Mouse (Mus musculus) macrophage (primary cell): ENCODE data around the gene Gm21969. TPM values are rescaled to one million over a fixed set of nuclear protein-coding genes. Genes with fewer than 3 reads are reported as not detected.

ENCODE experiments used
- H3K27ac ChIP-seq: fragments of 350-480 bp; formaldehyde crosslinking; 2 replicates; pipeline ENCODE4 v1.9.0; 2021
- H3K36me3 ChIP-seq: fragments of 350-480 bp; formaldehyde crosslinking; 2 replicates; pipeline ENCODE4 v1.9.0; 2021; ENCODE audit errors: inconsistent target
- H3K4me3 ChIP-seq: fragments of 350-480 bp; formaldehyde crosslinking; 2 replicates; pipeline ENCODE4 v1.9.0; 2021; ENCODE audit errors: inconsistent target
- H3K79me2 ChIP-seq: fragments of 350-480 bp; formaldehyde crosslinking; 2 replicates; pipeline ENCODE4 v1.9.0; 2021; ENCODE audit errors: inconsistent target
- whole genome bisulfite sequencing: methylation state at CpG from one replicate; pipeline ENCODE4 v1.1.7; 2026; ENCODE audit warnings: inconsistent platforms; ENCODE audit not compliant: missing documents; 5-methylcytosine and 5-hydroxymethylcytosine counted together
- polyA plus RNA-seq: library from polyadenylated mRNA; stranded (reverse); fragments of 250-400 nt; gene quantifications from 3 replicates; pipeline ENCODE4 v1.2.4, GENCODE M21; 2018; ENCODE audit warnings: inconsistent platforms

Gm21969 gene
- polyA plus RNA-seq, 1 experiment from 2014 or later = not detected

DNA sequence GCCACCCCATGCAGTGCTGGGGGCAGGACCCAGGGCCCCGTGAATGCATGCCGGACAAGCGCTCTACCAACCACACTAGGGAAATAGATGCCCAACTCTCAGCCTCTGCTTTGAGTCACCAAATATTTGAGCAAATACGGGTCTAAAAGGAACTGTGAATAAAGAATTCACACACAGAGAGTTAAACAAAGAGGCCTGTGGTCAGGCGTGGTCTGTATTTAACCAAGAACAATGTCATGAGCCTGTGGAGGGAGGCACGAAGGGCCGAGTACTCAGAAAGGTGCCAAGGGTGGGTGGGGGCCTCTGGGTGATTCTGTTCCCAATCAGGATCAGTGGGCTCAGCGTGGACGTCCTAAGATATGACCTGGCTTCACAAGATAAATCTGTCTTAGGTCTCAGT is 85.1 kb downstream of the Gm21969 start:
- Histone ChIP-seq H3K36me3 (no peaks in the 10 kb centered on the region), H3K79me2 (no peaks in the 10 kb centered on the region), H3K4me3 (no peak overlapping the region), H3K27ac (no peak overlapping the region)
- WGBS = 62% methylated on average over 9 of the region's 9 CpGs

DNA sequence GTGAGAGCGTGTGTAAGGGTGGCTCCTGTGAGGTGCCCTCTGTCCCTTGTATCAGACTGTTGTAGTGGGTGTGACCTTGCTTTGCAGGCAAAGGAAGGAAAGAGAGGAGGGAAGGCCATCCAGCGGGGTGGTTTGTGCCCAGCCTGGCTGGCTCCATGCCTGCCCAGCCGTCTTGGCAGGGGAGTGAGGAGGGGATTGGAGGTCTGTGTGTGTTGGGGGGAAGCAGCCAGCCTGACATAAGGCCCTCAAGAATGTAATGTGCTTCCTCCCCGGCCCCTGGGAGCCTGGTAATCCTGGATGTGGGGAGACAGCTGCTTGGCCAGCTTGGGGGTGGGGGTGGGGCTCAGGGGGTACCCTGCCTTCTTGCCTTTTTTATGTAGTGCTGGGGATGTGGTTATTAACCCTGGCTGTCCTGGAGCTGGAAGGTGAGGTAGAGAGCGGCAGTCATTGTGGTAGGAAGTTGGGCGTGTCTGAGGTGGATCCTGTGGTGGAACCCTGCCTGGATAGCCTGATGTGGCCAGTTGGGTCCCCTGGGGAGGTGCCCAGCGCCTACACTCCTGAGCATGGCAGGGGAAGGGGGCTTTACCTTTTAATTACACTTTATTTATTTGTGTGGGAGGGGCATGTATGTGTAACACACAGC is 86.8 kb downstream of the Gm21969 start:
- WGBS = under 1% methylated on average over 7 of the region's 7 CpGs
- H3K79me2 ChIP-seq = no peaks in the 10 kb centered on the region
- H3K27ac ChIP-seq = no peak overlapping the region
- H3K4me3 ChIP-seq = no peak overlapping the region
- no peaks in the 10 kb centered on the region for H3K36me3 ChIP-seq

DNA sequence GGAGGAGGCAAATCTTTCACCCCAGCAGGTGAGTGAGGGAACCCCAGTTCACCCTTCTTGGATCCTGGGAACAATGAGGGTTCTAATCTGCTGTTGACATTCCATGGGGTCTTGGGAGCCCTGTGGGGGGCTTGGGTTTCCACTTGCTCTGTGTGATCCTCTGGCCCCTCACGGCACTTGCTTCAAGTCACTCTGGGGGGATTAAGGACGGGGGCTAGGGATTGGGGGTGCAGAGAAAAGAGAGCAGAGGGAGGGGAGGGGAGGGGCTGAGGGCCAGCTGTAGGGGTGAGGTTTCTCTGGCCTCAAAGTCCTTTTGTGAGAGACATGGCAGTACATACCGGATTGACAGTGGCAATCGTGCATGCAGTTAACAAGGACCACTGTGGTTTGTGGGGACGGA is 90.3 kb downstream of the Gm21969 start:
- H3K36me3 ChIP-seq = no peaks in the 10 kb centered on the region
- H3K27ac ChIP-seq = no peak overlapping the region
- H3K4me3 ChIP-seq = no peak overlapping the region
- H3K79me2 ChIP-seq = no peaks in the 10 kb centered on the region
- WGBS = 52% methylated on average over 3 of the region's 5 CpGs

DNA sequence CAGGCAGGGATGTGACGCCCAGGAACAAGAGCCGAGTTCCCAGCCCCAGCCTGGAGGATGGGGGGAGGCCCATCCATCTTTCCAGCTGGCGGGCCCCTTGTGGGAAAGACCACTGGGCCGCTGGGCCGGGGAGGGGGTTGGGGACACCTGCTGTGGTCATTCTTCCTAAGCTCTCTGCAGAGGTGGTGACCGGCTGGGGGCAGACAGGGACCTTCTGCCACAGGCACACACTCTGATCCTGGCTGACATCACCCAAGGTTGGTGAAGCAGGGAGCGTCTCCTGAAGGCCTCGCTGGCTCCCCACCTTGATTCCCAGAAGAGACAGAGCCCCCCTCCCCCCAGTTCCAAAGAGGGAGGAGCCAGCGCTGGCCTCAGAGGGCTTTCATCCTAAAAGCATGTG is 94.8 kb downstream of the Gm21969 start:
- Histone ChIP-seq H3K4me3 (no peak overlapping the region), H3K27ac (no peak overlapping the region)
- 23% methylated on average over 9 of the region's 9 CpGs for WGBS

DNA sequence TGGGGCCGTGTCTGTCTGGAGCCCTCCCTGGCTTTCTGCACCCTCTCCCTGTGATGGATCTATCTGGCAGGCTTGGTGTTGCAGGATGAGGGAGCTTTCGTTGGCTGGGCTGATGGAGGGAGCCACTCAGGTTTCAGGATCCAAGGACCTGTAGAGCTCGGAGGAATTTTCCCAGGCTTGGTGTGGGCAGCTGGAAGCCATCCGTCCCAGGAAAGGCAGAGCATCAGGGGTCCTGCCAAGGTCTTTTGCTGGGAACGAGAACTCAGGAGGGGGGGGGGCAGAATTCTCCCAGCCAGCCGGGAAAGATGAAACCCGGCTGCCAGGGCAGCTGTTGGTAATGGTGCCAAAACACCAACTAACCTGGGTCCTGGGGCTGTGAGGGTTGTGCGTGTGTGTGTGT is 95.6 kb downstream of the Gm21969 start:
- Histone ChIP-seq H3K79me2 (no peaks in the 10 kb centered on the region), H3K27ac (no peak overlapping the region), H3K36me3 (no peaks in the 10 kb centered on the region), H3K4me3 (no peak overlapping the region)
- 88% methylated on average over 8 of the region's 8 CpGs for WGBS

More for the DNA sequence above, 94.8 kb downstream of the Gm21969 start:
- no peaks in the 10 kb centered on the region for H3K36me3 ChIP-seq
- H3K79me2 ChIP-seq = no peaks in the 10 kb centered on the region

DNA sequence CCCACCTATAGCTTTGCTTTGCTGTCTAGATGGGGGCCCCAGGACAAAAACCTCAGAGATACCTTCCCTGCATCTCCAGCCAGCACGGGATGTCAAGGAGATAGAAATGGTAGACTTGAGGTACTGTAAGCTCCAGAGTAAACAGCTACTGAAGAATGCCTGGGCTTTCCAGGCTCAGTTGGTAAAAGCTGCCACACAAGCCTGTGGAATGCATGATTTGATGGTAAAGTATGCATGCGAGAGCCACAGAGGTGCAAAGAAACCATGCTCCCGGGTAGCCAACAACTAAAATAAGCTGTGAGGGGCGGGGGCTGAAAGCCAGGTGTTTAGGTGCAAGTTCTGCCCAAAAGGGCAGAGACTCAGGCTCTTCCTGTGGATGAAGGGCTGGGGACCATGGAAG is 99.9 kb downstream of the Gm21969 start:
- no peaks in the 10 kb centered on the region for H3K36me3 ChIP-seq
- no peak overlapping the region for H3K27ac ChIP-seq
- no peak overlapping the region for H3K4me3 ChIP-seq
- WGBS = 52% methylated on average over 4 of the region's 4 CpGs
- H3K79me2 ChIP-seq = no peaks in the 10 kb centered on the region

DNA sequence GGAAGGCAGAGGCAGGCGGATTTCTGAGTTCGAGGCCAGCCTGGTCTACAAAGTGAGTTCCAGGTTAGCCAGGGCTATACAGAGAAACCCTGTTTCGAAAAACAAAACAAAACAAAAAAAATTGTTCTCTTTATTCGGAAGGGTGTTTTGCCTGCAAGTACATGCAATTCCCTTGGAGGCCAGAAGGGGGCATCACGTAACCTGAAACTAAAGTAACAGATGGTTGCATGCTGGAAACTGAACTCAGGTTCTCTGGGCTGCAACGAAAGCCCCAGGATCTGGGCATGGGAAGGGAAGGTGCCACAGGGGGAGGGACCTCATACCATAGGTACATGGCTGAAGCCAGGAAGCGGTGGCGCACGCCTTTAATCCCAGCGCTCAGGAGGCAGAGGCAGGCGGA is 100.5 kb downstream of the Gm21969 start:
- H3K4me3 ChIP-seq = no peak overlapping the region
- no peaks in the 10 kb centered on the region for H3K79me2 ChIP-seq
- no peak overlapping the region for H3K27ac ChIP-seq
- no peaks in the 10 kb centered on the region for H3K36me3 ChIP-seq
- 80% methylated on average over 11 of the region's 11 CpGs for WGBS

DNA sequence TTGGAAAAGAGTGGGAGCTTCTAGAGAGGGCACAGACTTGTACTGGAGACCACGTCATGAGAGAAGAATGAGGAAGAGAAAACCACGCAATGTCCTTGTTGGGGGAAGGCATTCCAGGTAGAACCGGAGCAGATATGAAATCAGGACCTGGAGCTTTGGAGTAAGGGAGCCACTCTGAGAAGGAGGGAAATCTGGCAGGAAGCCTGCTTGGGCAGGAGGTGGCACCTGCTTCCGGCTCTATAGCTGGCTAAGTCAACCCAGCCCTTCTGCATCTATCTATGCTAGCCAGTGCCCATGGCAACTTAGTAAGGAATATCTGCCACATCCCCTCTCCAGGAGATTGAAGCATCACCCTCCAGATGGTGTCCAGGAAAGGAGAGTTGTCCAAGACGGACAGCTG is 103.0 kb downstream of the Gm21969 start:
- no peak overlapping the region for H3K27ac ChIP-seq
- H3K4me3 ChIP-seq = no peak overlapping the region
- 70% methylated on average over 5 of the region's 5 CpGs for WGBS
- H3K79me2 ChIP-seq = no peaks in the 10 kb centered on the region
- no peaks in the 10 kb centered on the region for H3K36me3 ChIP-seq

DNA sequence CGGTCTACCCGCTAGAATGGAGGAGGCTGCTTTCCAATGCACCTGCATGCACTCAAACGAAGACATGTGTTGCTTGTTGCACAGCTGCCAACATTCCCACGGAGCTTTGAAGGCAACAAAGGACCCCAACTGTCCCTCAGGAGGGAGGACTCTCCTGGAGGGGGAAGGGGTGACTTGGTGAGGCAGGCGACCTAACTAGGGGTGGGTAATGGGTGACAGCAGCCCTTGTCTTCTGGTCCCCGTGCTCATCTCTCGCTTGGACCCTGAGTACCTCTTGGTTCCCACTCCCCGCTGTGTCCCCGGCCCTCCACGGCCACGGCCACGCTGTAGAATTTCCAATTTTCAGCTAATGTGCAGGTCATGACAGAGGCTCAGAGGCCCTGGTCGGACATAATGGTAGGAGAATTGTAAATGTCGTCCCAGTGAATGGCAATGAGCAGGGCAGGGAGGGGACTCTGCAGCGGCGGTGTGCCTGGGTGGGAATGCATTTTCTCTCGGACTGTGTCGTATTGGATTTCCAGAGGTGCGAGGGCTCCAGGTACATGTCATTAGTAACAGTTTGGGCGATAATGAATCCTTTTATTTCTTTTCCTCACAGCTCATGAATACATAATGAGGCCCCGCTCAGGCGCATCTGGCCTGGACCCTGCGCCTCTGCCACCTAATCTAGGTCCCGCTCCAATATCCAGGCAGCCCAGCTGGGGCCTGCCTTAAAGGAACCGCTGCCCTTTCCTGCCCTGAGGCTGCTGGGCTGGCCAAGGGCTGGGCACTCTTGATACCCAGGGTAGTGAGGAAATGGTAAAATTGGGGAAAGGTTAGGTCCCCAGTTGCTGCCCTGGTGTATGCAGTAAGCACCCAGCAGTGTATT is 107.7 kb downstream of the Gm21969 start:
- Histone ChIP-seq H3K36me3 (no peaks in the 10 kb centered on the region), H3K27ac (no peak overlapping the region), H3K4me3 (no peak overlapping the region), H3K79me2 (no peaks in the 10 kb centered on the region)
- WGBS = 65% methylated on average over 25 of the region's 25 CpGs

Other genes starting within 250 kb of the Gm21969 start
- 7.6 to 14.8 TPM (median 8.4 TPM) in 3 replicates for gene Iffo2, start 72.6 kb upstream of the Gm21969 start, polyA plus RNA-seq
- gene Aldh4a1, start 19.7 kb downstream of the Gm21969 start, polyA plus RNA-seq = 5.2 to 11.2 TPM (median 9.2 TPM) in 3 replicates
- gene Tas1r2, start 50.4 kb downstream of the Gm21969 start, polyA plus RNA-seq = not detected in 3 replicates
- not detected in 3 replicates for gene Pax7, start 230.3 kb downstream of the Gm21969 start, polyA plus RNA-seq